Mouse (Mus musculus) myocyte (in vitro differentiated cells): ENCODE data around the gene Hps4. TPM values are rescaled to one million over a fixed set of nuclear protein-coding genes. Genes with fewer than 3 reads are reported as not detected.

Experiments used
- H3K27me3 ChIP-seq: one replicate; pipeline ENCODE4 v1.6.1; 2011; ENCODE audit not compliant: control insufficient read depth, insufficient read depth, insufficient read length
- H3K36me3 ChIP-seq: one replicate; pipeline ENCODE4 v1.6.1; 2011; ENCODE audit not compliant: control insufficient read depth, insufficient read depth
- H3K4me2 ChIP-seq: one replicate; pipeline ENCODE4 v1.6.1; 2011; ENCODE audit warnings: low read depth, control low read depth
- H3K4me3 ChIP-seq: one replicate; pipeline ENCODE4 v1.5.1; 2011; ENCODE audit warnings: mild to moderate bottlenecking, control low read depth, moderate library complexity
- H3K79me2 ChIP-seq: one replicate; pipeline ENCODE4 v1.6.1; 2011; ENCODE audit not compliant: control insufficient read depth, insufficient read depth
- H3ac ChIP-seq: one replicate; pipeline ENCODE4 v1.6.1; 2011; ENCODE audit not compliant: control insufficient read depth, insufficient read length
- CEBPB ChIP-seq: IDR thresholded peaks from 2 replicates; pipeline ENCODE4 v1.6.1; 2011; ENCODE audit warnings: mild to moderate bottlenecking, moderate library complexity; ENCODE audit not compliant: poor library complexity, insufficient read depth, severe bottlenecking
- E2F4 ChIP-seq: IDR thresholded peaks from one replicate; pipeline ENCODE4 v1.6.1; 2011; ENCODE audit warnings: mild to moderate bottlenecking, control low read depth, moderate library complexity; ENCODE audit not compliant: insufficient read depth
- MAX ChIP-seq: IDR thresholded peaks from one replicate; pipeline ENCODE4 v1.6.1; 2011; ENCODE audit warnings: low read depth, mild to moderate bottlenecking, control low read depth
- MYOD1 ChIP-seq, 3 experiments: IDR thresholded peaks; one replicate each; pipeline ENCODE4 v1.6.1; 2011; ENCODE audit warnings: control low read depth in 2 of 3, low read depth in 2 of 3, mild to moderate bottlenecking in 2 of 3, moderate library complexity in 1 of 3; ENCODE audit not compliant: insufficient read length in 2 of 3, control insufficient read depth in 1 of 3
- MYOG ChIP-seq, 3 experiments: IDR thresholded peaks; one replicate each; pipeline ENCODE4 v1.6.1; 2011; ENCODE audit warnings: control low read depth in 2 of 3, low read depth in 2 of 3, mild to moderate bottlenecking in 2 of 3; ENCODE audit not compliant: insufficient read length in 2 of 3, control insufficient read depth in 1 of 3, insufficient read depth in 1 of 3
- POLR2A ChIP-seq: IDR thresholded peaks from one replicate; pipeline ENCODE4 v1.6.1; 2011; ENCODE audit warnings: low read depth, mild to moderate bottlenecking, control low read depth, moderate library complexity; ENCODE audit not compliant: insufficient read length
- POLR2AphosphoS2 ChIP-seq: IDR thresholded peaks from one replicate; pipeline ENCODE4 v1.6.1; 2011; ENCODE audit warnings: low read depth, control low read depth; ENCODE audit not compliant: insufficient read length
- REST ChIP-seq: IDR thresholded peaks from one replicate; pipeline ENCODE4 v1.6.1; 2011; ENCODE audit warnings: mild to moderate bottlenecking, control low read depth, moderate library complexity; ENCODE audit not compliant: insufficient read depth, insufficient read length
- SRF ChIP-seq: IDR thresholded peaks from one replicate; pipeline ENCODE4 v1.6.1; 2011; ENCODE audit warnings: low read depth; ENCODE audit not compliant: control insufficient read depth, insufficient read length
- TCF12 ChIP-seq: IDR thresholded peaks from one replicate; pipeline ENCODE4 v1.6.1; 2011; ENCODE audit warnings: mild to moderate bottlenecking, control low read depth; ENCODE audit not compliant: poor library complexity, insufficient read depth, severe bottlenecking
- TCF3 ChIP-seq: IDR thresholded peaks from one replicate; pipeline ENCODE4 v1.6.1; 2011; ENCODE audit warnings: low read depth, control low read depth; ENCODE audit not compliant: insufficient read length
- USF1 ChIP-seq: IDR thresholded peaks from one replicate; pipeline ENCODE4 v1.6.1; 2011; ENCODE audit warnings: low read depth, mild to moderate bottlenecking, control low read depth, moderate library complexity
- polyA plus RNA-seq: library from polyadenylated mRNA; unstranded; fragments of >200 nt; fragmentation: generic; extraction: Trizol; gene quantifications from one replicate; pipeline ENCODE4 v1.2.1, GENCODE M21; 2012; ENCODE audit warnings: missing spikeins

The Hps4 gene
- polyA plus RNA-seq, 1 experiment = 19.1 TPM

DNA sequence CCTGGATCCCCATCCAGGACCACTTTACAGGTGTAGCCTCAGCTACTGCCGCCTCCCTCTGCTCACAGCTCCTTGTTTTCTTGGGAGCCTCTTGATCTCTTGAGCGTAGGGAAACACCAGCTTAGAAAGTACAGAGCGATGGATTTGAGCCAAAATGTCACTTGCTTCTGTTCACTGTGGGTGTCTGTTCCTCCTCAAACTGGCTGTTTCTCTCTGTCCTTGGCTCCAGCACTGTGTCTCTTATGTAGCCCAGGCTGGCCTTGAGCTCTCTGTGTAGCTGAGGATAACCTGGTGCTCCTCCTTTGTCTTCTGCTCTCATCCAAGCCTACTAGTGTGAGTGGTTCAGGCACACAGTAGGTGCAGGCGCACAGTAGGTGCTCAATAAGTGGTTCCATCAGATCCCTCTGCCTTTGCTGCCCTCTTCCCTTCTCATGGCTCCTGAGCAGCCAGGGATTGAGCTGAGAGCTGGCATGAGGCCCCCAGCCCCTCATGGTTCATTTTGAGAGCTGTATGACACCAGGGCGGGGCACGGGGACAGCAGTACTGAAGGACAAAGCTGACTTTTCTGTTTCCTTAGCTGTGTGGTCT lies 42.1 kb upstream of the Hps4 start:
- TF ChIP-seq USF1 (no peak), MYOD1 (IDR thresholded peaks at IDR 0.05; ENCODE audit: control insufficient read depth in 1 of 3, insufficient read length in 2 of 3, low read depth in 2 of 3) (no peak), SRF (no peak), CEBPB (no peak), E2F4 (no peak), REST (no peak), POLR2A (no peak)
- no peaks in the 10 kb centered on the region for H3K27me3 ChIP-seq
- no peaks in the 10 kb centered on the region for H3K36me3 ChIP-seq
- H3K79me2 ChIP-seq = peaks cover 79% of the 10 kb centered on the region
- no peak overlapping the region for H3K4me3 ChIP-seq
- H3K4me2 ChIP-seq = no peak overlapping the region
- no peak overlapping the region for H3ac ChIP-seq

GRCm38 (mm10) chr5:112301694-112302093 lies 41.2 kb upstream of the Hps4 start:
- Histone ChIP-seq H3ac (no peak overlapping the region), H3K79me2 (peaks cover 70% of the 10 kb centered on the region), H3K36me3 (no peaks in the 10 kb centered on the region), H3K4me3 (no peak overlapping the region), H3K27me3 (no peaks in the 10 kb centered on the region), H3K4me2 (no peak overlapping the region)
- no peak for TF ChIP-seq POLR2AphosphoS2
- no peak for TF ChIP-seq SRF
- no peak for TF ChIP-seq REST
- TF ChIP-seq POLR2A = no peak
- TF ChIP-seq TCF12 = no peak
- TF ChIP-seq MYOD1 (IDR thresholded peaks at IDR 0.05; ENCODE audit: control insufficient read depth in 1 of 3, insufficient read length in 2 of 3, low read depth in 2 of 3) = no peak
- no peak for TF ChIP-seq MAX
- no peak for TF ChIP-seq TCF3
- TF ChIP-seq CEBPB = no peak

DNA sequence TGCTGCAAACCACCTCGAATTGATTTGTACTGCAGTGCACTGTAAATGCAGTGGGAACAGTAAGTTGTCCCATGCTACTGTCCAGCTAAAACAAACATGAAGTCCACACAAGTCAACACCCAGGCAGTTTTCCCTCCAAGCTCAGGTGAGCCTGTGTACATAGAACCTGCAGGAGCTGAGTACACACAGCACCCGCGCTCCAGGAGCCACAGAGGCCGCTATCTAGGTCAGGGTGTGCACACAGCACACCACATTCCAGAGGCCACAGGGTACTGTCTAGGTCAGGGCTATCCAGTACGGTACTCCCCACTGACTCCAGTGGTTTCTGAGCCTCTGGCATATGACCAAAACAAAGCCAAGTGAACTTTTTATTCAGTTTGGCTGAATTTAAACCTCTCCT lies 40.6 kb upstream of the Hps4 start:
- TF ChIP-seq TCF3 = no peak
- no peak for TF ChIP-seq MYOG (IDR thresholded peaks at IDR 0.05; ENCODE audit: control insufficient read depth in 1 of 3, insufficient read depth in 1 of 3, insufficient read length in 2 of 3, low read depth in 2 of 3)
- no peak for TF ChIP-seq MAX
- no peak for TF ChIP-seq REST
- no peak for TF ChIP-seq POLR2AphosphoS2
- no peak for TF ChIP-seq SRF
- TF ChIP-seq MYOD1 (IDR thresholded peaks at IDR 0.05; ENCODE audit: control insufficient read depth in 1 of 3, insufficient read length in 2 of 3, low read depth in 2 of 3) = no peak
- TF ChIP-seq CEBPB = no peak
- TF ChIP-seq POLR2A = no peak
- TF ChIP-seq E2F4 = no peak
- no peak for TF ChIP-seq TCF12
- TF ChIP-seq USF1 = no peak
- no peak overlapping the region for H3ac ChIP-seq
- H3K4me2 ChIP-seq = no peak overlapping the region
- H3K27me3 ChIP-seq = no peaks in the 10 kb centered on the region
- H3K4me3 ChIP-seq = no peak overlapping the region
- peaks cover 64% of the 10 kb centered on the region for H3K79me2 ChIP-seq
- H3K36me3 ChIP-seq = no peaks in the 10 kb centered on the region

- H3K36me3 ChIP-seq = no peaks in the 10 kb centered on the region
Measured at GRCm38 (mm10) chr5:112305842-112306241, 37.0 kb upstream of the Hps4 start.

DNA sequence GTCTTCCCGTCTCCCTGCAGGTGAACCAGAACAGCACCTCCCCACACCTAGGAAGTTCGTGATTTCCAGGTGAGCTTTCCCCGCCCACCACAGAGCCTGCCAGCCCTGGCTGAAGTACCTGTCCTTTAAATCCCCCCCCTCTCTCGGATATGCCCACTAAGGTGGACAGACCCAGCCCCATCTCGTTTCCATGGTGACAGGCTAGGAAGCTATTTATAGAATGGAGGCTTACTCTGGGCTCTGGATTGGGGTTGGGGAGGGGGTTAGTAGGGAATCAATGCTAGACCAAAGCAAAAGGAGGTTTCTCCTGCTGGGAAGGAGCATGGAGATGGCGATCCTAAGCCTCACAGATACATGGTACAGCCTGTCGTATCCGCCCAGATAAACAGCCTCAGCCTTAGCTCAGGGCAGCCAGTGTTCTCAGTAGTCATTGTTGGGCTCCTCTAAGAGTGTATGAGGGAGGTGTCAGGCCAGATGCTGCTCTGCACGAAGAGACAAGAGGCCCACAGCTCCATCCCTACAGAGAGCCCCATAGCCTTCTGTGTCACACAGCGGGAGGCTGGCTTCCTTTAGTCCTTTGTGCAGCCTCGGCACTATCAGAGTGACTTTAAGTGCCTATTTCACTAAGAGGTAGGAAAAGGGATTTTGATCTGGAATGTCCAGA lies 29.5 kb upstream of the Hps4 start:
- TF ChIP-seq TCF3 (no peak), POLR2AphosphoS2 (no peak), TCF12 (no peak), E2F4 (no peak)
- Histone ChIP-seq H3ac (no peak overlapping the region), H3K4me3 (no peak overlapping the region), H3K4me2 (no peak overlapping the region), H3K27me3 (no peaks in the 10 kb centered on the region), H3K79me2 (no peaks in the 10 kb centered on the region), H3K36me3 (peaks cover 28% of the 10 kb centered on the region)

More at GRCm38 (mm10) chr5:112305842-112306241, 37.0 kb upstream of the Hps4 start:
- Histone ChIP-seq H3K27me3 (no peaks in the 10 kb centered on the region), H3K4me3 (no peak overlapping the region), H3K4me2 (no peak overlapping the region), H3K79me2 (peaks cover 29% of the 10 kb centered on the region), H3ac (no peak overlapping the region)
- TF ChIP-seq MAX = no peak
